Mouse (Mus musculus) fat pad, adult 2 months (tissue): ENCODE measurements at regions not wholly inside any gene's neighbourhood (a gene's known extent, or its start where the extent isn't known, plus 50 kb on each side); places are given as distances from the start of the nearest gene placed in this dataset.

Source experiments
- DNase-seq: peaks from one replicate; pipeline ENCODE4 v3.0.0-alpha.2; 2011; ENCODE audit warnings: low read depth, low spot score; ENCODE audit errors: extremely low read depth

GRCm38 (mm10) chr2:106455039-106455438, 238.0 kb upstream of the Mpped2 start:
- no peak for DNase-seq

- no peak for DNase-seq
Observed at GRCm38 (mm10) chr2:106455972-106456371, 237.1 kb upstream of the Mpped2 start.

GRCm38 (mm10) chr2:106458003-106458402, 235.1 kb upstream of the Mpped2 start:
- DNase-seq = no peak

- DNase-seq = no peak
Observed at GRCm38 (mm10) chr2:106461021-106461420, 232.0 kb upstream of the Mpped2 start.

GRCm38 (mm10) chr2:106461490-106461889, 231.6 kb upstream of the Mpped2 start:
- DNase-seq = no peak

GRCm38 (mm10) chr2:106461973-106462637, 231.0 kb upstream of the Mpped2 start:
- DNase-seq = no peak

- no peak for DNase-seq
Observed at GRCm38 (mm10) chr2:106465055-106465454, 228.0 kb upstream of the Mpped2 start.

- DNase-seq = no peak
Observed at GRCm38 (mm10) chr2:106465831-106466230, 227.2 kb upstream of the Mpped2 start.

GRCm38 (mm10) chr2:106469196-106469595, 223.9 kb upstream of the Mpped2 start:
- no peak for DNase-seq

- DNase-seq = no peak
Observed at GRCm38 (mm10) chr2:106473458-106473857, 219.6 kb upstream of the Mpped2 start.

GRCm38 (mm10) chr2:106477991-106478390, 215.1 kb upstream of the Mpped2 start:
- no peak for DNase-seq

GRCm38 (mm10) chr2:106487335-106488082, 205.6 kb upstream of the Mpped2 start:
- DNase-seq = no peak

- DNase-seq = no peak
Observed at GRCm38 (mm10) chr2:106498735-106499134, 194.3 kb upstream of the Mpped2 start.

- no peak for DNase-seq
Observed at GRCm38 (mm10) chr2:106499227-106499928, 193.7 kb upstream of the Mpped2 start.

GRCm38 (mm10) chr2:106504933-106505420, 188.1 kb upstream of the Mpped2 start:
- DNase-seq = no peak

- no peak for DNase-seq
Observed at GRCm38 (mm10) chr2:106511889-106512288, 181.2 kb upstream of the Mpped2 start.

- DNase-seq = no peak
Observed at GRCm38 (mm10) chr2:106512338-106513024, 180.6 kb upstream of the Mpped2 start.

- DNase-seq = no peak
Observed at GRCm38 (mm10) chr2:106513025-106513386, 180.1 kb upstream of the Mpped2 start.

GRCm38 (mm10) chr2:106517224-106517623, 175.8 kb upstream of the Mpped2 start:
- no peak for DNase-seq

GRCm38 (mm10) chr2:106522961-106523360, 170.1 kb upstream of the Mpped2 start:
- no peak for DNase-seq

- DNase-seq = no peak
Observed at GRCm38 (mm10) chr2:106527008-106527407, 166.1 kb upstream of the Mpped2 start.
